Mouse (Mus musculus): ENCODE measurements around the gene Uchl4. TPM values are rescaled to one million over a fixed set of nuclear protein-coding genes. Genes with fewer than 3 reads are reported as not detected.
"Not testable (repeated sequence)": the region's sequence is repeated elsewhere in the genome, so short reads cannot be mapped to it uniquely, and the experiment has no call there.

Uchl4 gene
- total RNA-seq, 2 experiments from 2014 or later = 2.5 to 2.7 TPM

- DNase-seq = peak in 1 of 2 experiments; percentile 7
Observed at GRCm38 (mm10) chr9:64231171-64231570, 3.8 kb upstream of the Uchl4 start.

GRCm38 (mm10) chr9:64231674-64232073, 3.3 kb upstream of the Uchl4 start:
- DNase-seq = no peak

GRCm38 (mm10) chr9:64232257-64232957, 2.6 kb upstream of the Uchl4 start:
- DNase-seq = peak in 1 of 2 experiments; percentile 10

- no peak for DNase-seq
Observed at GRCm38 (mm10) chr9:64233656-64234055, 1.3 kb upstream of the Uchl4 start.

GRCm38 (mm10) chr9:64236056-64236455, 1.1 kb downstream of the Uchl4 start:
- no peak for DNase-seq

- no peak for DNase-seq
Observed at GRCm38 (mm10) chr9:64240116-64240515, 5.1 kb downstream of the Uchl4 start.

- peak in 1 of 2 experiments; percentile 14 for DNase-seq
Observed at GRCm38 (mm10) chr9:64240681-64241080, 5.7 kb downstream of the Uchl4 start.

- DNase-seq = peak in 1 of 2 experiments; percentile 5
Observed at GRCm38 (mm10) chr9:64242381-64242831, 7.4 kb downstream of the Uchl4 start.

- no peak for DNase-seq
Observed at GRCm38 (mm10) chr9:64249371-64249770, 14.4 kb downstream of the Uchl4 start.

GRCm38 (mm10) chr9:64250111-64250730, 15.2 kb downstream of the Uchl4 start:
- DNase-seq = no peak

GRCm38 (mm10) chr9:64252591-64253020, 17.6 kb downstream of the Uchl4 start:
- DNase-seq = peak in 1 of 2 experiments; percentile 48

- peak; percentile 100 for DNase-seq
Observed at GRCm38 (mm10) chr9:64253021-64253904, 18.3 kb downstream of the Uchl4 start, which contains the start of gene Map2k1. Gene Map2k1, minus strand, starts transcription at chr9:64253631.

- DNase-seq = no peak
Observed at GRCm38 (mm10) chr9:64255422-64255821, 20.4 kb downstream of the Uchl4 start.

GRCm38 (mm10) chr9:64256204-64256603, 21.2 kb downstream of the Uchl4 start:
- no peak for DNase-seq

GRCm38 (mm10) chr9:64259906-64260305, 24.9 kb downstream of the Uchl4 start:
- no peak for DNase-seq

- DNase-seq = no peak
Observed at GRCm38 (mm10) chr9:64261023-64261422, 26.0 kb downstream of the Uchl4 start.

GRCm38 (mm10) chr9:64264813-64265212, 29.8 kb downstream of the Uchl4 start:
- DNase-seq = no peak

GRCm38 (mm10) chr9:64267231-64267630, 32.2 kb downstream of the Uchl4 start:
- DNase-seq = no peak

GRCm38 (mm10) chr9:64268196-64268595, 33.2 kb downstream of the Uchl4 start:
- no peak for DNase-seq

- not testable (repeated sequence) for DNase-seq
Observed at GRCm38 (mm10) chr9:64268836-64269235, 33.8 kb downstream of the Uchl4 start.

- DNase-seq = no peak
Observed at GRCm38 (mm10) chr9:64271249-64271648, 36.2 kb downstream of the Uchl4 start.

GRCm38 (mm10) chr9:64272611-64273010, 37.6 kb downstream of the Uchl4 start:
- peak; percentile 22 to 52 for DNase-seq
